In genomic region chr2:134641372-134641771, GRCm38 (mm10) we compare ENCODE assay signal across 17 mouse cellular contexts. TPM values are rescaled to one million over a fixed set of nuclear protein-coding genes. Genes with fewer than 3 reads are reported as not detected.
DNase-seq lines count a peak whose midpoint lies in the region; ATAC-seq and TF ChIP-seq lines count a peak whose summit lies in the region.
"Had no signal": no experiment of that assay in that cellular context is flagged by ENCODE, and none has a peak within 500 bp of the region (broad histone marks: within the 10 kb centered on the region; RNA-seq: fewer than 3 reads in every experiment).

No protein-coding gene starts in this region.

- DNase-seq in forebrain, postnatal 0 days, result no peak
- no peak for DNase-seq in midbrain, embryonic 10.5 days (ENCODE audit: low spot score)
- no peak for DNase-seq in T-cell, adult 2 months (ENCODE audit: low spot score)
- DNase-seq: cerebellum, adult 9-11 months; liver, embryonic 13.5 days; right cerebral cortex, postnatal 14 days; thymus, postnatal 14 days had no signal

- no peak overlapping the region for H3K4me3 ChIP-seq in forebrain, postnatal 0 days (ENCODE audit: low read depth, low read length)
- no peak overlapping the region for H3K4me3 ChIP-seq in forebrain, embryonic 15.5 days
- no peak overlapping the region for H3K4me3 ChIP-seq in midbrain, embryonic 13.5 days (replicated peaks)
- no peak overlapping the region for H3K4me3 ChIP-seq in midbrain, embryonic 10.5 days
- H3K4me3 ChIP-seq in hindbrain, embryonic 16.5 days (ENCODE audit: low read length), result no peak overlapping the region
- no peak overlapping the region for H3K4me3 ChIP-seq in kidney, embryonic 16.5 days (ENCODE audit: low read length)
- H3K4me3 ChIP-seq: forebrain, embryonic 10.5 days; intestine, embryonic 15.5 days; kidney, embryonic 15.5 days; limb, embryonic 10.5 days; liver, embryonic 13.5 days had no signal

- peaks cover 20% of the 10 kb centered on the region for H3K4me1 ChIP-seq in forebrain, postnatal 0 days (ENCODE audit: insufficient read depth)
- peaks cover 43% of the 10 kb centered on the region for H3K4me1 ChIP-seq in forebrain, embryonic 15.5 days
- peaks cover 43% of the 10 kb centered on the region for H3K4me1 ChIP-seq in midbrain, embryonic 13.5 days (replicated peaks)
- peaks cover 37% of the 10 kb centered on the region for H3K4me1 ChIP-seq in midbrain, embryonic 10.5 days
- peaks cover 24% of the 10 kb centered on the region for H3K4me1 ChIP-seq in hindbrain, embryonic 16.5 days (ENCODE audit: control insufficient read depth, insufficient read depth, low read depth, low read length)
- peaks cover 9% of the 10 kb centered on the region for H3K4me1 ChIP-seq in kidney, embryonic 16.5 days (ENCODE audit: insufficient read depth, low read length)

- no peak for TF ChIP-seq CTCF in forebrain, postnatal 0 days (IDR thresholded peaks at IDR 0.05; ENCODE audit: low read depth)

- 95% methylated on average over 5 of the region's 5 CpGs for WGBS in forebrain, postnatal 0 days
- WGBS in forebrain, embryonic 15.5 days, result 93% methylated on average over 5 of the region's 5 CpGs
- 90% methylated on average over 5 of the region's 5 CpGs for WGBS in midbrain, embryonic 13.5 days
- WGBS in midbrain, embryonic 10.5 days, result 92% methylated on average over 5 of the region's 5 CpGs
- 91% methylated on average over 5 of the region's 5 CpGs for WGBS in hindbrain, embryonic 16.5 days
- WGBS in kidney, embryonic 16.5 days, result 90% methylated on average over 5 of the region's 5 CpGs

- peak overlapping the region; percentile 60 for H3K4me2 ChIP-seq in forebrain, postnatal 0 days (ENCODE audit: low read depth)
- no peak overlapping the region; the same call in 1 of the 2 replicates for H3K4me2 ChIP-seq in forebrain, embryonic 15.5 days (replicated peaks)
- peak overlapping the region; percentile 73 for H3K4me2 ChIP-seq in midbrain, embryonic 13.5 days (replicated peaks)
- peak overlapping the region; percentile 45 for H3K4me2 ChIP-seq in hindbrain, embryonic 16.5 days (ENCODE audit: low read length)
- no peak overlapping the region for H3K4me2 ChIP-seq in kidney, embryonic 16.5 days (replicated peaks; ENCODE audit: low read depth, low read length)
- H3K4me2 ChIP-seq: heart, embryonic 11.5 days; intestine, embryonic 15.5 days; kidney, embryonic 15.5 days had no signal

- H3K36me3 ChIP-seq in forebrain, postnatal 0 days (ENCODE audit: insufficient read depth), result peaks cover 5% of the 10 kb centered on the region; the same call in 1 of the 2 replicates
- H3K36me3 ChIP-seq in forebrain, embryonic 15.5 days, result peaks cover 4% of the 10 kb centered on the region
- peaks cover 7% of the 10 kb centered on the region for H3K36me3 ChIP-seq in midbrain, embryonic 13.5 days
- peaks cover 6% of the 10 kb centered on the region; the same call in 1 of the 2 replicates for H3K36me3 ChIP-seq in midbrain, embryonic 10.5 days
- H3K36me3 ChIP-seq in hindbrain, embryonic 16.5 days (ENCODE audit: control insufficient read depth, insufficient read depth, low read length), result peaks cover 4% of the 10 kb centered on the region; the same call in 1 of the 2 replicates
- peaks cover 2% of the 10 kb centered on the region; the same call in 1 of the 2 replicates for H3K36me3 ChIP-seq in kidney, embryonic 16.5 days (ENCODE audit: insufficient read depth, low read length)
- H3K36me3 ChIP-seq: intestine, embryonic 15.5 days had no signal

- no peak overlapping the region for H3K27ac ChIP-seq in forebrain, postnatal 0 days (ENCODE audit: low read depth, low read length)
- no peak overlapping the region for H3K27ac ChIP-seq in forebrain, embryonic 15.5 days (replicated peaks)
- H3K27ac ChIP-seq in midbrain, embryonic 13.5 days, result no peak overlapping the region
- no peak overlapping the region for H3K27ac ChIP-seq in midbrain, embryonic 10.5 days (replicated peaks)
- H3K27ac ChIP-seq in hindbrain, embryonic 16.5 days (ENCODE audit: low read depth, low read length), result no peak overlapping the region
- no peak overlapping the region for H3K27ac ChIP-seq in kidney, embryonic 16.5 days (ENCODE audit: low read length)
- H3K27ac ChIP-seq: forebrain, embryonic 10.5 days; intestine, embryonic 15.5 days; kidney, embryonic 15.5 days; limb, embryonic 10.5 days; liver, embryonic 13.5 days had no signal

- no peak for ATAC-seq in forebrain, postnatal 0 days
- no peak for ATAC-seq in forebrain, embryonic 15.5 days (replicated peaks)
- no peak for ATAC-seq in midbrain, embryonic 13.5 days
- no peak for ATAC-seq in hindbrain, embryonic 16.5 days
- no peak for ATAC-seq in kidney, embryonic 16.5 days (ENCODE audit: low FRiP score, low TSS enrichment)
- ATAC-seq: intestine, embryonic 15.5 days; lung, postnatal 0 days had no signal

- H3K9me3 ChIP-seq in forebrain, postnatal 0 days (ENCODE audit: low read length), result no peaks in the 10 kb centered on the region
- no peaks in the 10 kb centered on the region for H3K9me3 ChIP-seq in forebrain, embryonic 15.5 days
- no peaks in the 10 kb centered on the region for H3K9me3 ChIP-seq in midbrain, embryonic 13.5 days
- H3K9me3 ChIP-seq in midbrain, embryonic 10.5 days (replicated peaks), result no peaks in the 10 kb centered on the region
- H3K9me3 ChIP-seq in hindbrain, embryonic 16.5 days (ENCODE audit: control insufficient read depth, low read length), result no peaks in the 10 kb centered on the region
- H3K9me3 ChIP-seq in kidney, embryonic 16.5 days (ENCODE audit: low read length), result no peaks in the 10 kb centered on the region
- H3K9me3 ChIP-seq: forebrain, embryonic 10.5 days; intestine, embryonic 15.5 days; kidney, embryonic 15.5 days; limb, embryonic 10.5 days; liver, embryonic 13.5 days had no signal

- H3K9ac ChIP-seq in forebrain, postnatal 0 days, result no peak overlapping the region
- H3K9ac ChIP-seq in forebrain, embryonic 15.5 days (replicated peaks), result no peak overlapping the region
- no peak overlapping the region for H3K9ac ChIP-seq in midbrain, embryonic 13.5 days (replicated peaks)
- no peak overlapping the region for H3K9ac ChIP-seq in hindbrain, embryonic 16.5 days (ENCODE audit: low read depth, low read length)
- H3K9ac ChIP-seq in kidney, embryonic 16.5 days (replicated peaks; ENCODE audit: low read length), result no peak overlapping the region
- H3K9ac ChIP-seq: intestine, embryonic 15.5 days; kidney, embryonic 15.5 days; liver, embryonic 13.5 days had no signal

- H3K27me3 ChIP-seq in forebrain, postnatal 0 days (ENCODE audit: insufficient read depth, low read length), result no peaks in the 10 kb centered on the region
- no peaks in the 10 kb centered on the region for H3K27me3 ChIP-seq in forebrain, embryonic 15.5 days
- H3K27me3 ChIP-seq in midbrain, embryonic 13.5 days, result no peaks in the 10 kb centered on the region
- no peaks in the 10 kb centered on the region for H3K27me3 ChIP-seq in midbrain, embryonic 10.5 days (ENCODE audit: low read depth, poor library complexity, severe bottlenecking)
- H3K27me3 ChIP-seq in hindbrain, embryonic 16.5 days (replicated peaks; ENCODE audit: control insufficient read depth, insufficient read depth, low read length), result no peaks in the 10 kb centered on the region
- H3K27me3 ChIP-seq in kidney, embryonic 16.5 days (ENCODE audit: insufficient read depth, low read length), result no peaks in the 10 kb centered on the region
- H3K27me3 ChIP-seq: intestine, embryonic 15.5 days; kidney, embryonic 15.5 days; liver, embryonic 13.5 days had no signal

RNA-seq across cellular contexts. Expression of gene Tmx4, which starts 2.6 kb away (rescaled TPM):
- total RNA-seq in forebrain, postnatal 0 days (2014; rRNA removed), result 110 and 161 TPM in 2 replicates
- 35.8 and 65.6 TPM in 2 replicates for polyA plus RNA-seq in forebrain, postnatal 0 days (2015; fragmentation: Nextera tagmentation; extraction: Ambion mirVana)
- polyA plus RNA-seq in forebrain, embryonic 15.5 days (2015; fragmentation: Nextera tagmentation; extraction: Ambion mirVana), result 72.9 and 80.6 TPM in 2 replicates
- 97.4 and 109 TPM in 2 replicates for polyA plus RNA-seq in midbrain, embryonic 13.5 days (2015; fragmentation: Nextera tagmentation; extraction: Ambion mirVana)
- polyA plus RNA-seq in midbrain, embryonic 10.5 days (2016; fragmentation: Nextera tagmentation; extraction: Ambion mirVana), result 23.6 and 38.5 TPM in 2 replicates
- 98.9 and 117 TPM in 2 replicates for polyA plus RNA-seq in hindbrain, embryonic 16.5 days (2015; fragmentation: Nextera tagmentation; extraction: Ambion mirVana)
- polyA plus RNA-seq in kidney, embryonic 16.5 days (2015; fragmentation: Nextera tagmentation; extraction: Ambion mirVana), result 20.4 and 21.2 TPM in 2 replicates

Comparison
In these comparisons a context has a peak if more than half of its experiments do, and no peak if none do; other contexts are left out.
1. H3K4me2 ChIP-seq: peak in forebrain, postnatal 0 days (single experiment), midbrain, embryonic 13.5 days (single experiment) and hindbrain, embryonic 16.5 days (single experiment); none in forebrain, embryonic 15.5 days (single experiment) and kidney, embryonic 16.5 days (single experiment).